Mouse (Mus musculus): ENCODE results near the gene Fads3. TPM values are rescaled to one million over a fixed set of nuclear protein-coding genes. Genes with fewer than 3 reads are reported as not detected.

Gene Fads3
- total and polyA plus RNA-seq, 3 experiments: 2.3 to 11.2 TPM; not detected in 1

DNA sequence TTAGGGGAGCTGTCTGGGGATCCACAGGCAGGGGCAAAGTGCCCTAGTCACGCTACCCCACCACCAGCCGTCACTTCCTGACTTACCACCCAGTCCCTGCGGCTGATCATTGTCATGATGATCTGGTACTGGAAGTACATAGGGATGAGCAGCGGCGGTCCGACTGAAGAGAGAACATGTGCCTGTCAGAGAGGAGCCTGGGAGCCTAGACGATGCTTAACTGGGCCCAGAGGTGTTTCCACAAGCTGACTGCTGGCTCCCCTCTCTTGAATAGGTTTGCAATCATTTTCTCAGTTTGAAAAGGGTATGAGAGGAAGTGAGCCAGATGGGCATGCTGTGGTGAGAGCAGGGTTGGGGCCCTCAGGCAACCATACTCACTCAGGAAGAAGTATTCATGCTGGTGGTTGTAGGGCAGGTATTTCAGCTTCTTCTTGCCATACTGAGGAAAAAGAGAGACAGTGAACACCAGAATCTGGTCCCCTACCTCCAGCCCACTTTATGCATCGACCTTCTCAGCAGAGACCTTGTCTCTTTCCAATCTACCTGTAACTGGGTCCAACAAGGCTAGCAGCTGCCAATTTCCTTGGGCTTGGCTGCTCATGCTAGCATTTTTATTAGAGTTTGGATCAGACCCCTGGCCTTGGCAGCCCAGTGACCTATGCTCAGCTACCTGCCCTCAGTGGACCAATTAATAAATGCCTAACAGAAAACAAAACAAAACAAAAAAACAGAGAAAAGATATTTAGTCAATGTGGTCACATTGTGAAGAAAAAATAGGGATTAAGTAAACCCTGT, 29.0 kb downstream of the Fads3 start:
- Histone ChIP-seq H3K36me3 (ENCODE audit: control insufficient read depth in 1 of 2, insufficient read depth in 2 of 2, low read length in 2 of 2) (peaks cover 6 to 13% of the 10 kb centered on the region in 2 experiments; a peak in 3 of 4 replicates), H3K9me3 (replicated peaks; ENCODE audit: insufficient read depth, low read length) (no peaks in the 10 kb centered on the region), H3K4me1 (ENCODE audit: control insufficient read depth in 1 of 2, insufficient read depth in 2 of 2, low read length in 2 of 2) (peaks cover 0 to 10% of the 10 kb centered on the region in 2 experiments; a peak in 2 of 4 replicates), H3K79me2 (ENCODE audit: control insufficient read depth, insufficient read depth, low read length, poor library complexity) (no peaks in the 10 kb centered on the region), H3K27ac (ENCODE audit: control insufficient read depth, low read depth, low read length) (no peak overlapping the region), H3K27me3 (ENCODE audit: control insufficient read depth in 1 of 2, insufficient read depth in 2 of 2, low read length in 2 of 2) (no peaks in the 10 kb centered on the region), H3K4me3 (ENCODE audit: control insufficient read depth in 1 of 2, insufficient read depth in 1 of 2, low read depth in 2 of 2, low read length in 2 of 2) (no peak overlapping the region), H3K9ac (ENCODE audit: control insufficient read depth, low read depth, low read length, poor library complexity, severe bottlenecking) (no peak overlapping the region)
- TF ChIP-seq ZC3H11A (IDR thresholded peaks at IDR 0.05; ENCODE audit: low read depth, low read length): no peak
- no peak for TF ChIP-seq SMC3 (IDR thresholded peaks at IDR 0.05; ENCODE audit: low read depth, low read length)
- TF ChIP-seq MYC (IDR thresholded peaks at IDR 0.05; ENCODE audit: low read depth, low read length): no peak
- no peak for TF ChIP-seq RAD21 (IDR thresholded peaks at IDR 0.05; ENCODE audit: low read depth, low read length)
- TF ChIP-seq MYB (IDR thresholded peaks at IDR 0.05; ENCODE audit: low read depth, low read length): no peak
- no peak for TF ChIP-seq USF1 (IDR thresholded peaks at IDR 0.05; ENCODE audit: low read depth, low read length)
- TF ChIP-seq MAX (IDR thresholded peaks at IDR 0.05; ENCODE audit: low read length): no peak
- TF ChIP-seq MXI1 (IDR thresholded peaks at IDR 0.05; ENCODE audit: low read depth, low read length): no peak
- TF ChIP-seq POLR2AphosphoS5 (IDR thresholded peaks at IDR 0.05; ENCODE audit: borderline replicate concordance, low read depth, low read length): no peak
- no peak for TF ChIP-seq HCFC1 (IDR thresholded peaks at IDR 0.05; ENCODE audit: low read depth, low read length)
- no peak for TF ChIP-seq ZNF384 (IDR thresholded peaks at IDR 0.05; ENCODE audit: low read depth, low read length)
- TF ChIP-seq CTCF (IDR thresholded peaks at IDR 0.05 in 2 of 3, conservative IDR thresholded peaks at IDR 0.05 in 1 of 3; ENCODE audit: control insufficient read depth in 1 of 3, insufficient read depth in 1 of 3, low read depth in 2 of 3, low read length in 3 of 3, poor library complexity in 1 of 3, severe bottlenecking in 1 of 3): no peak
- TF ChIP-seq POLR2A (IDR thresholded peaks at IDR 0.05; ENCODE audit: control insufficient read depth in 1 of 2, insufficient read depth in 1 of 2, low read depth in 1 of 2, low read length in 2 of 2, poor library complexity in 1 of 2): no peak
- no peak for TF ChIP-seq TCF12 (IDR thresholded peaks at IDR 0.05; ENCODE audit: low read depth, low read length)
- TF ChIP-seq GABPA (IDR thresholded peaks at IDR 0.05; ENCODE audit: low read depth, low read length): no peak
- TF ChIP-seq NELFE (IDR thresholded peaks at IDR 0.05; ENCODE audit: low read depth, low read length): no peak
- TF ChIP-seq ZKSCAN1 (IDR thresholded peaks at IDR 0.05; ENCODE audit: low read depth, low read length): no peak
- DNase-seq (ENCODE audit: low read depth, low spot score): no peak

DNA sequence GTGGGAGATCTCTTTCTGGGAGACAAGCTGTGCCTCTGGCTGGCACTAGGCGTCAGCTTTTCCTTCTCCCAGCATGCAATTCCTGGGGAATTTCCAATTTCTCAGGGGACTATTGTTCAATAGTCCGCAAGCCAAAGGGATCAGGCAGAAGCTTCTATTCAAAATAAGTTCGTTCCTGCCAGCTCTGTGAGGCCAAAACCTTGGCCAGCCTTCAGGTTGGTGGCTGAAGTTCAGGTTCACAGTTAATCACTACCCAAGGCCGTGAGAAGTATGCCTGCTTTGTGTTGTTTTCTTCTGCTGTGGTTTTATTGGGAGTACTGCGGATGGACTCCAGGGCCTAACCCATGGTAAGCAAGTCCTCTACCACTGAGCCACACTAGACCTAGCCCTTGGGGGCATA, 29.8 kb downstream of the Fads3 start:
- DNase-seq (ENCODE audit: low read depth, low spot score): no peak
- H3K36me3 ChIP-seq (ENCODE audit: control insufficient read depth in 1 of 2, insufficient read depth in 2 of 2, low read length in 2 of 2): peaks cover under 1 to 13% of the 10 kb centered on the region in 2 experiments; a peak in 3 of 4 replicates
- no peak overlapping the region for H3K4me3 ChIP-seq (ENCODE audit: control insufficient read depth in 1 of 2, insufficient read depth in 1 of 2, low read depth in 2 of 2, low read length in 2 of 2)
- no peaks in the 10 kb centered on the region for H3K27me3 ChIP-seq (ENCODE audit: control insufficient read depth in 1 of 2, insufficient read depth in 2 of 2, low read length in 2 of 2)
- TF ChIP-seq ZNF384 (IDR thresholded peaks at IDR 0.05; ENCODE audit: low read depth, low read length): no peak
- no peak for TF ChIP-seq MAFK (IDR thresholded peaks at IDR 0.05; ENCODE audit: borderline replicate concordance, low read depth, low read length)
- TF ChIP-seq CHD1 (IDR thresholded peaks at IDR 0.05; ENCODE audit: low read depth, low read length): no peak
- TF ChIP-seq POLR2AphosphoS2 (IDR thresholded peaks at IDR 0.05; ENCODE audit: low read length): no peak
- no peak overlapping the region for H3K27ac ChIP-seq (ENCODE audit: control insufficient read depth, low read depth, low read length)
- no peaks in the 10 kb centered on the region for H3K79me2 ChIP-seq (ENCODE audit: control insufficient read depth, insufficient read depth, low read length, poor library complexity)
- no peak overlapping the region for H3K9ac ChIP-seq (ENCODE audit: control insufficient read depth, low read depth, low read length, poor library complexity, severe bottlenecking)
- peaks cover 0 to 3% of the 10 kb centered on the region in 2 experiments; a peak in 1 of 4 replicates for H3K4me1 ChIP-seq (ENCODE audit: control insufficient read depth in 1 of 2, insufficient read depth in 2 of 2, low read length in 2 of 2)
- H3K9me3 ChIP-seq (replicated peaks; ENCODE audit: insufficient read depth, low read length): no peaks in the 10 kb centered on the region

Measured in MEL (cell line).